ENCODE assay signal across 8 mouse cellular contexts in genomic region chr1:134381795-134382625, GRCm38 (mm10). TPM values are rescaled to one million over a fixed set of nuclear protein-coding genes. Genes with fewer than 3 reads are reported as not detected.
DNase-seq lines count a peak whose midpoint lies in the region; ATAC-seq and TF ChIP-seq lines count a peak whose summit lies in the region.

No protein-coding gene starts in this region.

- H3K9ac ChIP-seq in kidney, embryonic 14.5 days (ENCODE audit: low read depth, low read length), result peak overlapping the region; percentile 40; the same call in 1 of the 2 replicates
- H3K9ac ChIP-seq in embryonic facial prominence, embryonic 11.5 days (replicated peaks; ENCODE audit: low read length), result peak overlapping the region; percentile 46
- H3K9ac ChIP-seq in liver, embryonic 15.5 days, result no peak overlapping the region

- 4% methylated on average over 19 of the region's 19 CpGs for WGBS in kidney, embryonic 14.5 days
- WGBS in embryonic facial prominence, embryonic 11.5 days, result 11% methylated on average over 19 of the region's 19 CpGs
- WGBS in hindbrain, embryonic 10.5 days, result 12% methylated on average over 19 of the region's 19 CpGs
- 5% methylated on average over 19 of the region's 19 CpGs for WGBS in liver, embryonic 15.5 days (ENCODE audit: insufficient replicate concordance)
- 12% methylated on average over 19 of the region's 19 CpGs for WGBS in olfactory bulb, adult 2 months

- H3K9me3 ChIP-seq in kidney, embryonic 14.5 days (ENCODE audit: control insufficient read depth, low read length), result no peaks in the 10 kb centered on the region
- H3K9me3 ChIP-seq in embryonic facial prominence, embryonic 11.5 days (replicated peaks; ENCODE audit: control insufficient read depth, low read length), result no peaks in the 10 kb centered on the region
- peaks cover 3% of the 10 kb centered on the region; the same call in 1 of the 2 replicates for H3K9me3 ChIP-seq in hindbrain, embryonic 10.5 days
- no peaks in the 10 kb centered on the region for H3K9me3 ChIP-seq in liver, embryonic 15.5 days (replicated peaks)

- no peak for TF ChIP-seq POLR2A in olfactory bulb, adult 2 months (IDR thresholded peaks at IDR 0.05; ENCODE audit: insufficient read depth, low read depth, low read length)

- peak overlapping the region; percentile 34 for H3K4me3 ChIP-seq in kidney, embryonic 14.5 days (ENCODE audit: low read length)
- H3K4me3 ChIP-seq in embryonic facial prominence, embryonic 11.5 days (ENCODE audit: low read depth, low read length), result peak overlapping the region; percentile 16
- H3K4me3 ChIP-seq in hindbrain, embryonic 10.5 days, result peak overlapping the region; percentile 43
- H3K4me3 ChIP-seq in liver, embryonic 15.5 days (replicated peaks), result no peak overlapping the region; the same call in 1 of the 2 replicates
- peak overlapping the region; percentile 6; the same call in 1 of the 2 replicates for H3K4me3 ChIP-seq in olfactory bulb, adult 2 months (ENCODE audit: insufficient read depth, low read depth, low read length)

- no peaks in the 10 kb centered on the region for H3K27me3 ChIP-seq in kidney, embryonic 14.5 days (ENCODE audit: control insufficient read depth, insufficient read depth, low read length)
- no peaks in the 10 kb centered on the region for H3K27me3 ChIP-seq in embryonic facial prominence, embryonic 11.5 days (ENCODE audit: control insufficient read depth, insufficient read depth, low read length)
- H3K27me3 ChIP-seq in hindbrain, embryonic 10.5 days (ENCODE audit: insufficient read depth, poor library complexity, severe bottlenecking), result no peaks in the 10 kb centered on the region
- peaks cover 36% of the 10 kb centered on the region for H3K27me3 ChIP-seq in liver, embryonic 15.5 days

- ATAC-seq in kidney, embryonic 14.5 days (ENCODE audit: low FRiP score, low TSS enrichment), result no peak
- no peak for ATAC-seq in embryonic facial prominence, embryonic 11.5 days (replicated peaks; ENCODE audit: insufficient number of reproducible peaks, low FRiP score, low TSS enrichment, low read depth)
- ATAC-seq in liver, embryonic 15.5 days (ENCODE audit: insufficient read depth), result no peak

- H3K4me2 ChIP-seq in kidney, embryonic 14.5 days (replicated peaks; ENCODE audit: low read depth, low read length), result peak overlapping the region; percentile 61
- H3K4me2 ChIP-seq in embryonic facial prominence, embryonic 11.5 days (ENCODE audit: low read depth, low read length), result peak overlapping the region; percentile 30
- H3K4me2 ChIP-seq in liver, embryonic 15.5 days, result peak overlapping the region; percentile 36

- no peaks in the 10 kb centered on the region for H3K36me3 ChIP-seq in kidney, embryonic 14.5 days (ENCODE audit: control insufficient read depth, insufficient read depth, low read length)
- no peaks in the 10 kb centered on the region for H3K36me3 ChIP-seq in embryonic facial prominence, embryonic 11.5 days (replicated peaks; ENCODE audit: control insufficient read depth, insufficient read depth, low read depth, low read length)
- no peaks in the 10 kb centered on the region for H3K36me3 ChIP-seq in hindbrain, embryonic 10.5 days
- H3K36me3 ChIP-seq in liver, embryonic 15.5 days (replicated peaks), result no peaks in the 10 kb centered on the region

- TF ChIP-seq CTCF in olfactory bulb, adult 2 months (IDR thresholded peaks at IDR 0.05; ENCODE audit: insufficient read depth, low read depth, low read length), result no peak

- no peaks in the 10 kb centered on the region for H3K4me1 ChIP-seq in kidney, embryonic 14.5 days (ENCODE audit: control insufficient read depth, insufficient read depth, low read length)
- no peaks in the 10 kb centered on the region for H3K4me1 ChIP-seq in embryonic facial prominence, embryonic 11.5 days (ENCODE audit: control insufficient read depth, insufficient read depth, low read length)
- peaks cover 12% of the 10 kb centered on the region; the same call in 1 of the 2 replicates for H3K4me1 ChIP-seq in hindbrain, embryonic 10.5 days (replicated peaks)
- peaks cover 7% of the 10 kb centered on the region; the same call in 1 of the 2 replicates for H3K4me1 ChIP-seq in liver, embryonic 15.5 days (replicated peaks)
- H3K4me1 ChIP-seq in olfactory bulb, adult 2 months (ENCODE audit: control insufficient read depth, insufficient read depth, low read length), result peaks cover 7% of the 10 kb centered on the region; the same call in 1 of the 2 replicates

- H3K27ac ChIP-seq in kidney, embryonic 14.5 days (ENCODE audit: low read depth, low read length), result no peak overlapping the region
- H3K27ac ChIP-seq in embryonic facial prominence, embryonic 11.5 days (replicated peaks; ENCODE audit: low read depth, low read length), result no peak overlapping the region
- peak overlapping the region; percentile 35; the same call in 1 of the 2 replicates for H3K27ac ChIP-seq in hindbrain, embryonic 10.5 days
- no peak overlapping the region for H3K27ac ChIP-seq in liver, embryonic 15.5 days (replicated peaks)
- no peak overlapping the region for H3K27ac ChIP-seq in olfactory bulb, adult 2 months (ENCODE audit: insufficient read depth, low read depth, low read length)

- no peak for DNase-seq in kidney, adult 8-10 months
- peak; percentile 27 for DNase-seq in embryonic facial prominence, embryonic 11.5 days (ENCODE audit: low spot score)
- DNase-seq in hindbrain, embryonic 10.5 days (ENCODE audit: low spot score), result peak; percentile 12
- DNase-seq in thymus, postnatal 10 days (ENCODE audit: low spot score in 2 of 2), result no peak
- DNase-seq in cerebellum, postnatal 36 days, result no peak

RNA-seq across cellular contexts. Expression of gene 4933406M09Rik, which starts 3.7 kb away (rescaled TPM):
- polyA plus RNA-seq in kidney, embryonic 14.5 days (2014; fragmentation: Nextera tagmentation; extraction: Ambion mirVana), result not detected in 2 replicates
- polyA plus RNA-seq in embryonic facial prominence, embryonic 11.5 days (2014; fragmentation: Nextera tagmentation; extraction: Ambion mirVana), result not detected in 2 replicates
- polyA plus RNA-seq in hindbrain, embryonic 10.5 days (2016; fragmentation: Nextera tagmentation; extraction: Ambion mirVana), result not detected in 2 replicates
- polyA plus RNA-seq in liver, embryonic 15.5 days (2015; fragmentation: Nextera tagmentation; extraction: Ambion mirVana), result not detected in 2 replicates
- not detected in 2 replicates for polyA plus RNA-seq in olfactory bulb, adult 2 months (2012; ENCODE audit: insufficient read depth, insufficient read length, low replicate concordance, missing spikeins)

RNA-seq across cellular contexts. Expression of gene Tmem183a, which starts 20.2 kb away (rescaled TPM):
- 57.0 and 91.3 TPM in 2 replicates for polyA plus RNA-seq in kidney, embryonic 14.5 days (2014; fragmentation: Nextera tagmentation; extraction: Ambion mirVana)
- polyA plus RNA-seq in embryonic facial prominence, embryonic 11.5 days (2014; fragmentation: Nextera tagmentation; extraction: Ambion mirVana), result 128 and 133 TPM in 2 replicates
- polyA plus RNA-seq in hindbrain, embryonic 10.5 days (2016; fragmentation: Nextera tagmentation; extraction: Ambion mirVana), result 108 and 132 TPM in 2 replicates
- 49.8 and 53.9 TPM in 2 replicates for polyA plus RNA-seq in liver, embryonic 15.5 days (2015; fragmentation: Nextera tagmentation; extraction: Ambion mirVana)
- not detected in 2 replicates for polyA plus RNA-seq in olfactory bulb, adult 2 months (2012; ENCODE audit: insufficient read depth, insufficient read length, low replicate concordance, missing spikeins)

RNA-seq across cellular contexts. Expression of gene Cyb5r1, which starts 23.3 kb away (rescaled TPM):
- 28.4 and 36.7 TPM in 2 replicates for polyA plus RNA-seq in kidney, embryonic 14.5 days (2014; fragmentation: Nextera tagmentation; extraction: Ambion mirVana)
- 25.0 and 32.2 TPM in 2 replicates for polyA plus RNA-seq in embryonic facial prominence, embryonic 11.5 days (2014; fragmentation: Nextera tagmentation; extraction: Ambion mirVana)
- polyA plus RNA-seq in hindbrain, embryonic 10.5 days (2016; fragmentation: Nextera tagmentation; extraction: Ambion mirVana), result 27.3 and 31.2 TPM in 2 replicates
- polyA plus RNA-seq in liver, embryonic 15.5 days (2015; fragmentation: Nextera tagmentation; extraction: Ambion mirVana), result 17.3 and 17.4 TPM in 2 replicates
- polyA plus RNA-seq in olfactory bulb, adult 2 months (2012; ENCODE audit: insufficient read depth, insufficient read length, low replicate concordance, missing spikeins), result not detected in 2 replicates

RNA-seq across cellular contexts. Expression of gene Adipor1, which starts 33.2 kb away (rescaled TPM):
- polyA plus RNA-seq in kidney, embryonic 14.5 days (2014; fragmentation: Nextera tagmentation; extraction: Ambion mirVana), result 77.4 and 91.3 TPM in 2 replicates
- 82.9 and 86.7 TPM in 2 replicates for polyA plus RNA-seq in embryonic facial prominence, embryonic 11.5 days (2014; fragmentation: Nextera tagmentation; extraction: Ambion mirVana)
- polyA plus RNA-seq in hindbrain, embryonic 10.5 days (2016; fragmentation: Nextera tagmentation; extraction: Ambion mirVana), result 77.1 and 77.8 TPM in 2 replicates
- polyA plus RNA-seq in liver, embryonic 15.5 days (2015; fragmentation: Nextera tagmentation; extraction: Ambion mirVana), result 162 and 178 TPM in 2 replicates
- not detected in 2 replicates for polyA plus RNA-seq in olfactory bulb, adult 2 months (2012; ENCODE audit: insufficient read depth, insufficient read length, low replicate concordance, missing spikeins)

RNA-seq across cellular contexts. Expression of gene Ppfia4, which starts 49.3 kb away (rescaled TPM):
- 1.6 and 2.7 TPM in 2 replicates for polyA plus RNA-seq in kidney, embryonic 14.5 days (2014; fragmentation: Nextera tagmentation; extraction: Ambion mirVana)
- polyA plus RNA-seq in embryonic facial prominence, embryonic 11.5 days (2014; fragmentation: Nextera tagmentation; extraction: Ambion mirVana), result 1.9 and 2.2 TPM in 2 replicates
- polyA plus RNA-seq in hindbrain, embryonic 10.5 days (2016; fragmentation: Nextera tagmentation; extraction: Ambion mirVana), result 3.2 and 4.1 TPM in 2 replicates
- 1.8 and 2.1 TPM in 2 replicates for polyA plus RNA-seq in liver, embryonic 15.5 days (2015; fragmentation: Nextera tagmentation; extraction: Ambion mirVana)
- not detected in 2 replicates for polyA plus RNA-seq in olfactory bulb, adult 2 months (2012; ENCODE audit: insufficient read depth, insufficient read length, low replicate concordance, missing spikeins)

Comparison
In these comparisons a context has a peak if more than half of its experiments do, and no peak if none do; other contexts are left out.
1. DNase-seq: peak in embryonic facial prominence, embryonic 11.5 days (single experiment) and hindbrain, embryonic 10.5 days (single experiment); none in kidney, adult 8-10 months (0 of 2), thymus, postnatal 10 days (0 of 2) and cerebellum, postnatal 36 days (0 of 2).
2. RNA of gene Cyb5r1, which starts 23.3 kb away (polyA plus RNA-seq): 28.4 to 36.7 TPM in kidney, embryonic 14.5 days, 27.3 to 31.2 TPM in hindbrain, embryonic 10.5 days, 25.0 to 32.2 TPM in embryonic facial prominence, embryonic 11.5 days and 17.3 to 17.4 TPM in liver, embryonic 15.5 days; not detected in olfactory bulb, adult 2 months; every median in the first group is over 10 times any median in the second.
3. Peak in every context shown above with its lines, with median percentiles within 50 percentile points of each other: H3K4me2 ChIP-seq.